Mouse (Mus musculus): ENCODE data around the gene Efcab11. TPM values are rescaled to one million over a fixed set of nuclear protein-coding genes. Genes with fewer than 3 reads are reported as not detected.

Gene Efcab11
- total RNA-seq, 2 experiments from 2014 or later = 3.5 to 3.9 TPM

DNA sequence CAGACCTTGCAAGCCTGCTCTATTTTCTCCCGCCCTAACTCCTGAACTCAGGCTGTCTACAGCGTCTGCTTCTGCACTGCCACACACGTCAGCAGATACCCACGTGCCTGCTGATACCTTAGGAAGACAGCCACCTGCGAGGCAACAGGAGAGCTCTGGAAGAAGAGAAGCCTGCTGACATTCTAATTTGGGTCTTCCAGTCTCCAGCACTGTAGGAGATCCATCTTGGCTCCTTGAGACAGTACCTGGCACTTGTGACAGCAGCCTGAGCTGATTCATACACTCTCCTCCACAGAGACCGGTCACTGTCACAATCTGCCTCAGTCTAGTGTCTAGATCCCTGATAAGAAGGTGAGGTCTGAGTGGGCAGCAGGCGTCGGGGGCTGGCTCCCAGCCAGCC lies 182.0 kb downstream of the Efcab11 start:
- ATAC-seq (replicated peaks; ENCODE audit: low FRiP score, low TSS enrichment, poor library complexity, severe bottlenecking) = no peak

DNA sequence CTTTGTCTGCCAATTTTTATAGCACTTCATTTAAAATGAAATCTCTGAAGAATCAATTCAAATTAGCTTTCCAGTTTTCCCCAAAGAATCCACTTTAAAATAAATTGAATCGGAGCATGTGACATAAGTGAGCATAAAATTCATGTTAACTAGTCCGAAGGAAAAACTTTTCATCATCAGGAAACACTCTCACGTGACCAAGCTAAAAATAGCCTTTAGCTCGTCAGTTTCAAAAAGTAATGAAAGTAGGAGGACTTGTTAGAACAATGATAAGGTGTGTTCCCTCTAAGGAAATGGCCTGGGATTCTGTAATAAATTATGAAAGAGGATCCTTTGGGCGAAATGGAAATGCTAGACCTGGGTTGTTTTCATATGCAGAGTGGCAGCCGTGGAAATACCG lies 183.9 kb downstream of the Efcab11 start:
- no peak for ATAC-seq (replicated peaks; ENCODE audit: low FRiP score, low TSS enrichment, poor library complexity, severe bottlenecking)

DNA sequence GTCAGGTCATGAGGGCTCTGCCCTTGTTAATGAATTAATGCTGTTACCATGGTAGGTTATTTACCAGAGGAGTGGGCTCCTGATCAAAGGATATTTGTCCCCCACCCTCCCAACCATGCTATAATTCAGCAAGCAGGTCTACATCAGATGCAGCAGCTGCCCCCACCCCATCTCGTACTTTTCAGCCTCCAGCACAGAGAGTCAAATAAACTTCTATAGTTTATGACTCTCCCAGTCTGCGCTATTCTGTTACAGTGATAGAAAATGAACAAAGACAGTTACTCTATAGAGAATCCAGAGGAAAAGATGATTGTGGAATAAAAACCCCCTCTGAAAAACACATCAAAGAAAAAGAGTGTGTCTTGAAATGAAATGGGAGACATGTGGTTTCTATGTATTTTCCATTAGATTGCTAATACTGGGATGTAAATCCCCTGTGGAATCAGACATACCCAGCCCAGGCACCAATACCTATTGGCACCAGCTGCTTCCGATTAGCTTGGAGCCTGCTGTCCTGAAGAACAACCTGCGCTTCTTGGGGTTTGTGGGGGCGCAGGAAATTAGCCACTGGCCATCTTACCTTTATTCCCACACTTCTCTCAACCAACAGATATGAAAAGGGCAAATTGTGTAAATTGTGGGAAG lies 184.7 kb downstream of the Efcab11 start:
- no peak for ATAC-seq (replicated peaks; ENCODE audit: low FRiP score, low TSS enrichment, poor library complexity, severe bottlenecking)

DNA sequence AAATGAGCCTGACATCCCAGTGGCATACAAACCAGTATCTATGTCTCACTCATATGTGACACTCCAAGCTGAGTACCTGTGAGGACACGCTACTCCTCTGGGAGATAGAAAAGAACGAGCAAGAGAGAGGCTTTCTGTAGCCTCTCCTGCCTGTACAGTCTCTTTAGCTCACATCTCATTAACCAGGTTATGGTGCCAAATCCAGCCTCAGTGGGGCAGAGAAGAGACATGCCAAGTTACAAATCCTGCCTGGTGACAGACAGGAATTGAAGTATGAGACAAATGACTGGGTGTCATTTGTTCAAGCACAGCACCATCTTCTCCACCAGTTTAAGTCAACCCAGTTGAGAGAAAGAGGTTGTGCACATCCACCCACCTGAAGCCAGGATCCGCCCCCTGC lies 190.2 kb downstream of the Efcab11 start:
- ATAC-seq (replicated peaks; ENCODE audit: low FRiP score, low TSS enrichment, poor library complexity, severe bottlenecking) = no peak

DNA sequence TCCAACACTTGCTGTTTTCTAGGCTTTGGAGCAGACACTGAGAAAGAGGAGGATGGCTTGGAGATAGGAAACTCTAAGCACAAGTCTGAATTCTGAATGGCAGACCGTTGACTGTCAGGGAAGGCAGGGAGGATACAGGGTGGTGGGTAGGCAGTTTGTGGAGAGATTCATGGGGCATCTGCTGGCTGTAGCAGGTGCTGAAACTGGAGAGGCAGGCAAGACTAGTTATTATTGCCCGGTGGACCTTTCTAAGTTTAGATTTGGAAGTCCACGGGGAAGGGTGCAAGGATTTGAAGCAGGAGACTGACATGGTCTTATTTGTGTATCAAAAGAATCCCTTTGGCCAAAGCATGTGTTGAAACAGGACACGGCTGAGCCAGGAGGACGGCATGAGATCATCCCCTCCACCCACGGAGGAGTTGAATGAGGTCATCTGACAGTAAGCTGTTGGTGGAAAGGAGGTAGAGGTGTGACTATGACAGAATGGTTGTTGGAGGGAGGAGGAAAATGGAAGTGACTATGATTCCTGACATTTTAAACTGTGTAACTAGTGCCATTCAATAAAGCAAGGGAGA lies 197.7 kb downstream of the Efcab11 start:
- no peak for ATAC-seq (replicated peaks; ENCODE audit: low FRiP score, low TSS enrichment, poor library complexity, severe bottlenecking)

DNA sequence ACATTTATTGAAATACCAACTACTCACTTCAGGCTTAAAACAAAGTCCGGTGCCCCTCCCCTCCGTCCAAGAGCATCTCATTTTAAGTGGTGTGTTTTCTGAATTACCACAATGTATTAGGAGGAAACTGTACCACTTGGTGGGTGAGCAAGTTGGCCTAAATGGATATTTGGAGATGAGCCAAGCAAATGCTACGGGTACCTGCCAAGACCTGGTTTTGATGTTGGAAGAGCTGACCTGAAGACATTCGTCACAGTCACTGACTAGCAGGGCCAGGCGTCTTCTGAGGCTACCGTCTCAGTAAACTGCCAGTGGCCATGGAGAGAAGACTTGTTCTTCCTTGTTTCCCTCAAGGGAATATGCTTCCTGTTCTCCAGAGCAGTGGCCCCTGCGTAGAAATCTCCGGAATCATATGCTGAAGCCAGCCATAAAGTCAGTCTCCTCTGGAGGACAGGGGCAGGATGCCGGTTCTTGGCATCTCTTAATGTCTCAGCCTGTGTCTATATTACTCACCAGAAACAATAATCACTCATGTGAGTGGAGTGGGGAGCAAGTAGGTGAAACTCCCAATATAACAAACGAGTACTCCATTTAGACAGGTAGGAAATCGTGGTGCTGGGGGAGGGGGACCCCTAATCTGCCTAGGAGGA lies 198.7 kb downstream of the Efcab11 start:
- no peak for ATAC-seq (replicated peaks; ENCODE audit: low FRiP score, low TSS enrichment, poor library complexity, severe bottlenecking)

DNA sequence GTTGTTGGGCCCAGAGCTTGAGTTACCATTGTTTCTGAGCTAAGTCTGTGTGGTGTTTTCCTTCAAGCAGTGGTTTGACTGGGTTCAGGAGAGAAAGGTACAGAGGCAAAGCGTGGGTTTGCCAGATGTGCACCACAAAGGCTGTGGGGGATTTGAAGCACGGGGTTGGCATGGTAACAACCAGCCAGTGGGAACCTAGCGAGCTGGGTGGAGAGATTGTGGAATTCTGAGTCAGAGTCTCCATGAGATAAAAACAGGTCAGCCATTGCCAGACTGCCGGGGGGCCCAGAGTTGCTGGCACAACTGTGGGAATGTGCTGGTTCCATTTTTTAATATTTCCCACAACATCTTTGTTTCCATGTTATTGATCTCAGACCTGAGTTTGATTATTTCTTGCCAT lies 202.6 kb downstream of the Efcab11 start:
- no peak for ATAC-seq (replicated peaks; ENCODE audit: low FRiP score, low TSS enrichment, poor library complexity, severe bottlenecking)

DNA sequence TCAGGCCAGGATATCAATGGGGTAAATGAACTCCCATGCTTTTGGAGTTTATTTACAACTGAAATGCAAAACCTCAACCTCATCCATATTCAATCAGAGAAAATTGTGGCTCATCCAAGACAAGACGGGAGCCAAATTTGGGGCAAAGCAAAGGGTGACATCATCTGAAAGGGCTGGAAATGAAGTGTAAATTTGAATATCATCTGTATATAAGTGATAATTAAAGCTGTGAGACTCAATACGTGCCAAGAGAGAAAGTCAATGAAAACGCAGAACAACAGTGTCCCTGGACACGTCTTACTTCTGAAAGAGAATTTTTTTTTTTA lies 212.4 kb downstream of the Efcab11 start:
- no peak for ATAC-seq (replicated peaks; ENCODE audit: low FRiP score, low TSS enrichment, poor library complexity, severe bottlenecking)

DNA sequence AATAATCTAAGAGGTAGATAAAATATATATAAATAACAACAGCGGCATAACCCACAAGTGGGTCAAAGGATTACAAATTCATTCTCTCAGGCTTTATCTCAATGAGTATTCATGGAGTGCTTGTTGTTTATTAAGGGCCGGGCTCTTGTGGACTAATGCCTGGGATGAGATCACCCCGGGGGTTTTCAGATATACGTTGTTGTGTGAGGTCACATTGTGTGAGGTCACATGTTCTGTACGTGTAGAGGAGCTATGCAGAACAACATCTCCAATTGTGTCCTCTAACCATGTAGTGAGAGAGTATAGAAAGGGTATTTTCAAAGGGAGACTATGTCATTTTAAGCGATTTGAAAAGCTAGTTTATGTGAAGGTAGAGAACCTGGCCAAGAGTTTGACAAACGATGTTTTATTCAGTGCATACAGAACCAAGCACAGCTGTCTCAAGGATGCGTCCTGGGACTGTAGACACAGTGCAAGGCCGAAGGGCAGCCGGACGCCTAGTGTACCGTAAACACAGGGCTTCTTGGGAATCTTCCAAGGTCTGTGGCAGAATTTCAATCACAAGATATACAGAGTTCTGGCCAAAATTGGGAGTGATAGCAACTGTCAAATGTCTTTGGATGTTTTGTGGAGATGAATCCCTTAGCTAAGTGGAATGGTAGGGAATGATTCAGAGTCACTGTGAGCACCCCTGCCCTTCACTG lies 212.9 kb downstream of the Efcab11 start:
- no peak for ATAC-seq (replicated peaks; ENCODE audit: low FRiP score, low TSS enrichment, poor library complexity, severe bottlenecking)

DNA sequence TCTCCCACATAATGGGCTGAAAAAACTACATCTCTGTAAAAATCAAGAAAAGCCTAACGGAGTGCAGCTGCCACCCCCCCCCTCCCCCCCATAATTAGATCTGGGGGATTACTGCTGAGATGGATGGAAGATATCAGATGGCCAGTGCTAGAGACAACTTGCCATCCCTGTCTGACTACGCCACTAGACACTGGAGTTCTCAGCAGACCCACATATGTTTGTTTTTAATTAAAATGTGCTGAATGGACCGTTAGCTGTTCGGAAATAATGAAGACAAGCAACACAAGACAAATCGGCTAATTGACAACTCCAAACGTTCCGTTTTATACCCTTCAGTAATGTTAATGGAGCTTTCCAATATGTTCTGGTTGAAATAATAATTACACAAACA lies 213.5 kb downstream of the Efcab11 start:
- ATAC-seq (replicated peaks; ENCODE audit: low FRiP score, low TSS enrichment, poor library complexity, severe bottlenecking) = no peak

DNA sequence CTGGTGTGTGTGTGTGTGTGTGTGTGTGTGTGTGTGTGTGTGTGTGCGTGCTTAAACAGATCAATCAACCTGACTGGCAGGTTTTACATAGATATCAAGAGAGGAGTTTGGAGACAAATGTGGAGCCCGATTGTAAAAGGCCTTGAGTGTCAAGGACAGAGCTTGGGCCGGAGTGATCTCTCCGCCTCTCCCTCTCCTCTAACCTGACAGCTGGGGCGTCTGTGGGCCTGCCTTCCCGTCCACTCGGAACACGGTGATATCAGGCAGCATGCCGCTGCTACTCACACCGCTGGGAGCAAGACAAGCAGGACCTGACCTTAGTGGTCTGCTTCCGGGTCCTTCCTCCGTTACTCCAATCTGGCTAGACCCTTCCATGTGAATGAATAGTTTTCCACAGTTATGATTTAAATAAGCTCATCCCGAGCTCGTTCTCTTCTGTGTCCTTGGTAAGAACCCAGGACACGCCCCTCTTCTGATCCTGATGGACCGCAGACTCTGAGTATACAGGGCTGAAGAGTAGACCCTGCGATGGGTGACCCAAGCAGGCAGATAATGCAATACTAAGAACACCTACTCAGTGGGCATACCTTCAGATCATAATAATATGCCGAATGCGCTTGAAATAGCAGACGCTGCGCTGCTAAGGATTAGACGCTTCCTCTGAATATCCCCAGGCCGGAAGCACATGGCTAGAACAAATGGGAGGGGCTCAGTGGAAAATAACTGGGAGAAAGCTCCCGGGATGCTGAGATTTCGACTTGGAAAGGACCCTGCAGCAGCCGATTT lies 214.1 kb downstream of the Efcab11 start:
- ATAC-seq (replicated peaks; ENCODE audit: low FRiP score, low TSS enrichment, poor library complexity, severe bottlenecking) = no peak

DNA sequence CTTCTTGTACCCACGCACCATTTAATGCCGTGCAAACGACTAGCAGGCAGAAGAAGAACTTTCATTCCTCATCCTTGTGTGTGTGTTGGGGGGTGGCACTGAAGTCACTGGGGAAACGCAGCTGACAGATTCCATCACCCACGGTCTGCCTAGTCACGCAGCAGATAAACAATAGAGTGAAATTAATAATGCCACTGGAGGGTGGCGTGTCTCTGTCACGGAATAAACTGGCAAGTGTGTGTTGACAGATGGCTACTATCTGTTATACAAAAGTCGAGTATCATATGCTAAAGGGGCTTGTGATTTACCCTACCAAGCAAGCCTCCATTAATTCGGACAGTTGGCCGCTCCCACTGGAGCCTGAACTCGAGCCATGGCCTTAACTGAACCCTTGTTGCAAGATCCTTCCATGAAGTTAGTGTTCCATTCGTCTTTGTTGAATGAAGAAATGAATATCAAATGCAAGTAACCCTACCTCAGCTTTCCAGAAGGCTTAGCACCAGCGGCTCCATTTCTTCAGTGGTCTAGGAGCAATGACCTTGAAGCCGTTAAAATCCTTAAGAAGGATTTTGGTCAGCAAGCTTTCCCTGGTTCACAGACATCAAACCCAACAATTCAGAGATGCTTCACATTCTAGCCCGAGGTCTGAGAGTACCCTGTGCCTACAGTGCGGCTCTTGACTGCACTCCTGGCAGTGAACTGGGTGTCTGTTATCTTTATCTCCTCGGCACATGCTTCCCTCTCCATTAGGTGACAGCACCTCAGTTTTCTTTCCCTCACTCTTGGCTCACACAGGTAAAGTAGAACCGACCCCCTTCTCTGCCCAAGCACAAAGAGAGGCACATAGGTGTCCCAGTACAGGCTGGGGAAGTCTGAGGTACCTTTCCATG lies 229.0 kb downstream of the Efcab11 start:
- ATAC-seq (replicated peaks; ENCODE audit: low FRiP score, low TSS enrichment, poor library complexity, severe bottlenecking) = no peak

DNA sequence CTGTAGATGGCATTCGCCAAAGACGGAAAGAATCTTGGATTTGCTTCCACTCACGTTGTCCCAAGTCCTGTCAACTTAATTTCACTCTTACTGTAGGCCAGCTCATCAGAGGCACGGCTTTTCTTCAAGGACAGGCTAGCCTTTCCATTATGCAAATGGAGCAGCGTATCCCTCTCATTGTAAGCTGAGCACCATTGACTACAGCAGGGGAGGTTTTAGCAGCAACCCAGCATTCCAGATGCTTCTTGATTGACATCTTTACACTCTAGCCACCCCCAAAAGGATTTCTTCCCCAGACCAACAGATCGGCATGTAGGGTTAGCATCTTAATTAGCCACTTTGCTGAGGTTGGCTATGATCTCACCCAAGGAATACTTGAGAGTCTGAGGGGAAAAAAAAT lies 231.8 kb downstream of the Efcab11 start:
- ATAC-seq (replicated peaks; ENCODE audit: low FRiP score, low TSS enrichment, poor library complexity, severe bottlenecking) = no peak

DNA sequence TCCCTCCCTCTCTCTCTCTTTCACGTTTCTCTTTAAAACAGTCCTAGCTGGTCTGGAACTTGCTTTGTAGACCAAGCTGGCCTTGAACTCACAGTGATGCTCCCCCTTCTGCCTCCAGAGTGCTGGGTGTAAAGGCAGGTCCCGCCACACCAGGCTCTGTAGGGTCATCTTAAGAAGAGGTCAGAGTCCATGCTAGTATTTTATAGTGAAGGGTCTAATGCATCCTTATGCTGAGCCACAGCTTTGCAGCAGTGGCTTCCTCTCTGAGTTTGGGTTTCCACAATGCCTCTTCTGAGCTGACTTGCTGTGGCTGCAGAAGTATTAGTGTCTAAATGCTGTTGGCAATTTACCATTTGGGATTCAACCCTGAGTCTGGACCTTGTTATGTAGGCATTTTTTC lies 234.5 kb downstream of the Efcab11 start:
- ATAC-seq (replicated peaks; ENCODE audit: low FRiP score, low TSS enrichment, poor library complexity, severe bottlenecking) = no peak

DNA sequence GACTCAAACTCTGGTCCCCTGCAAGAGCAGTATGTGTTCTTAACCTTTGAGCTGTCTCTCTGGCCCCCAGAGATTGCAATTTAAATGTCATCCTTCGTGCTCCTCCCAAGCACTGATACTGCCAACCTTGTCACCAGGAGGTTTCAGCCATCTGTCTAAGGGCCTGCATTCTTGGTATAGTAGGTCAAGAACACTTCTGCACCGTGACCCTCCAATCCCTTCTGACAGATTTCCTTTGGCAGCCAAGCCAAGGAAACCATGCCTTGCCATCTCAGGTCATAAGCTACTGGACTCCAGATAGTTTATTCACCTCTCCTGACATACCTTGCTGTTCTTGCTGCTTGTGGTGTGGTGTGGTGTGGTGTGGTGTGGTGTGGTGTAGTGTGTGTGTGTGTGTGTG lies 235.5 kb downstream of the Efcab11 start:
- ATAC-seq (replicated peaks; ENCODE audit: low FRiP score, low TSS enrichment, poor library complexity, severe bottlenecking) = no peak

DNA sequence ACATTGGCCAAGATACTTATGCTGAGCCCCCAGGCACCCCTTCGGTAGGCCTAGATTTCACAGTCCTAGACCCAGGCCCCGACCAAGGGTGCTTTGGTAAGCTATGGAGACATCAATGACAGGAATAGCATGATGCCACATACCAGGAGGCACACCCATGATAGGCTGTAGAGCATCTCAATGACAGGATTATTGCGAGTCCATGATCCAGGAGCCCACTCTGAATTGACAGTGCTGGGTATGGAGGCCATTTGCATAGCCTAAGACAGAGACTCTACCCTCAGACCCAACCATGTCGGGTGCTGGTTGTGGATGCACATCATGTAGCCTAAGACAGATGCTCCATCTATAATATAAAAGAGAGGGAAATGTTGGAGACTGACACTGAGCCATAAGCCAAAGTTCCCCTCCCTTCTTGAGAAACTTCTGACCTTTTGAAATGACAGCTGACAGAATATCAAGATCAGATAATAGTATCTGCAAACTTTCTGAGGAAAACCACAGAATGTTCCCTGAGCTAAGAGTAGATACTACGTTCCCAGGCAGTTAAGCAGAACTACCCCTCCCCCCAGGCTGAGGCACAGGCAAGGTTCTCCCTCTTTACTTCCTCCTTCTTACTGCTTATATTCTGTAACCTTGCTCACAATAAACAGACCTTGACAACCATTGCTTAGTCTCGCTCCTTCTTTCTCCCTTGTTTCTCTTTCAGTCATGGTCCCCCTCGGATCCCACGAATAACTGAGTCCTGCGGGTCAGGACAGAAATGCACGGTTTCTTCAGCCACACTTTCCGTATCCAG lies 237.5 kb downstream of the Efcab11 start:
- ATAC-seq (replicated peaks; ENCODE audit: low FRiP score, low TSS enrichment, poor library complexity, severe bottlenecking) = no peak

DNA sequence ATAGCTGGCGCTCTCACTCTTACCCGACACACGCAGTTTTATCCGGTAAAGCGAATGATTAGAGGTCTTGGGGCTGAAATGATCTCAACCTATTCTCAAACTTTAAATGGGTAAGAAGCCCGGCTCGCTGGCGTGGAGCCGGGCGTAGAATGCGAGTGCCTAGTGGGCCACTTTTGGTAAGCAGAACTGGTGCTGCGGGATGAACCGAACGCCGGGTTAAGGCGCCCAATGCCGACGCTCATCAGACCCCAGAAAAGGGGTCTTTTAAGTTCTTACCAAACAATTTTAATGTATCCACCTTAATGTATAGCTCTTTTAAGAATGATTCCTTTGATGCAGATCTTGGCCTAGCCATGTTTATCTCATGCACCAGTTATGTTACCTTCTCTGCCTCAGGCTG lies 238.8 kb downstream of the Efcab11 start:
- no peak for ATAC-seq (replicated peaks; ENCODE audit: low FRiP score, low TSS enrichment, poor library complexity, severe bottlenecking)

DNA sequence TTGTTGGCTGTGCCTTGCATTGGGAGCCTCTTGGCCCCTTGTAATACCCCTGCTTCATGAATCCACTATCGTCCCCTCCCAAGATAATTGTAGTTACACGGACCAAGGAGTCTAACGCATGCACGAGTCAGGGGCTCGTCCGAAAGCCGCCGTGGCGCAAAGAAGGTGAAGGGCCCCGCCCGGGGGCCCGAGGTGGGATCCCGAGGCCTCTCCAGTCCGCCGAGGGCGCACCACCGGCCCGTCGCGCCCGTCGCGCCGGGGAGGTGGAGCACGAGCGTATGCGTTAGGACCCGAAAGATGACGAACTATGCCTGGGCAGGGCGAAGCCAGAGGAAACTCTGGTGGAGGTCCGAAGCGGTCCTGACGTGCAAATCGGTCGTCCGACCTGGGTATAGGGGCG lies 239.3 kb downstream of the Efcab11 start:
- peak; percentile 81 for ATAC-seq (replicated peaks; ENCODE audit: low FRiP score, low TSS enrichment, poor library complexity, severe bottlenecking)

Measured in megakaryocyte-erythroid progenitor cell, adult 5-6 weeks (primary cell).